Mouse (Mus musculus): Measurements from ENCODE around the gene Ppp1r1b.

- TF ChIP-seq CTCF (IDR thresholded peaks at IDR 0.05; ENCODE audit: low read depth) (peak; percentile 95), EP300 (IDR thresholded peaks at IDR 0.05; ENCODE audit: low read depth) (no peak)
Observed at GRCm38 (mm10) chr11:98372406-98372805, 24.2 kb downstream of the Ppp1r1b start.
